Mouse (Mus musculus) intestine, postnatal 0 days (tissue): Measurements from ENCODE around the gene Flt3. TPM values are rescaled to one million over a fixed set of nuclear protein-coding genes. Genes with fewer than 3 reads are reported as not detected.

Source experiments
- ATAC-seq: fragments of 200-750 bp; cut with Nextera tagmentation; 2 replicates; pipeline ENCODE4 v1.8.0; 2017; ENCODE audit warnings: mild to moderate bottlenecking, moderate TSS enrichment, moderate library complexity
- H3K27ac ChIP-seq: fragments of 300-500 bp; sonication (generic); 2 replicates; pipeline ENCODE4 v1.5.1; 2014; ENCODE audit warnings: mild to moderate bottlenecking, low read depth, low read length, moderate library complexity
- H3K27me3 ChIP-seq: fragments of 300-500 bp; sonication (generic); replicated peaks from 2 replicates; pipeline ENCODE4 v1.6.1; 2014; ENCODE audit warnings: low read length, mixed read lengths; ENCODE audit not compliant: control insufficient read depth, insufficient read depth
- H3K36me3 ChIP-seq: fragments of 300-500 bp; sonication (generic); 2 replicates; pipeline ENCODE4 v1.6.1; 2014; ENCODE audit warnings: mild to moderate bottlenecking, moderate library complexity; ENCODE audit not compliant: control insufficient read depth, insufficient read depth
- H3K4me1 ChIP-seq: fragments of 300-500 bp; sonication (generic); replicated peaks from 2 replicates; pipeline ENCODE4 v1.6.1; 2014; ENCODE audit warnings: antibody characterized with exemption, low read length, mixed read lengths; ENCODE audit not compliant: control insufficient read depth, insufficient read depth
- H3K4me2 ChIP-seq: fragments of 300-500 bp; sonication (generic); replicated peaks from 2 replicates; pipeline ENCODE4 v1.6.1; 2014; ENCODE audit warnings: low read depth, mild to moderate bottlenecking, moderate library complexity
- H3K4me3 ChIP-seq: fragments of 300-500 bp; sonication (generic); 2 replicates; pipeline ENCODE4 v1.5.1; 2014; ENCODE audit warnings: low read depth, low read length
- H3K9ac ChIP-seq: fragments of 300-500 bp; sonication (generic); 2 replicates; pipeline ENCODE4 v1.6.1; 2014; ENCODE audit warnings: mild to moderate bottlenecking, low read depth, low read length
- H3K9me3 ChIP-seq: fragments of 300-500 bp; sonication (generic); 2 replicates; pipeline ENCODE4 v1.6.1; 2016; ENCODE audit warnings: mixed run types; ENCODE audit not compliant: control insufficient read depth
- CTCF ChIP-seq: sonication (generic); IDR thresholded peaks from 2 replicates; pipeline ENCODE4 v1.5.1; 2016; ENCODE audit warnings: low read depth, mild to moderate bottlenecking, control low read depth, antibody characterized with exemption, moderate library complexity
- WGBS: fragments of 180-500 bp; shearing (Covaris S2); extraction: QIAGEN DNeasy Blood & Tissue Kit; methylation state at CpG from one replicate; pipeline ENCODE4 v1.1.7; 2014; 5-methylcytosine and 5-hydroxymethylcytosine counted together
- polyA plus RNA-seq: library from polyadenylated mRNA; unstranded; fragments of >200 nt; fragmentation: Nextera tagmentation; extraction: Ambion mirVana; gene quantifications from 2 replicates; pipeline ENCODE4 v1.2.1, GENCODE M21; 2015

The Flt3 gene
- polyA plus RNA-seq, 1 experiment from 2014 or later, result 0.26 TPM

GRCm38 (mm10) chr5:147300001-147300363 lies 100.3 kb downstream of the Flt3 start:
- H3K9me3 ChIP-seq, result no peaks in the 10 kb centered on the region
- 2% methylated on average over 4 of the region's 4 CpGs for WGBS
- H3K36me3 ChIP-seq, result peaks cover 8% of the 10 kb centered on the region; the same call in 1 of the 2 replicates
- no peaks in the 10 kb centered on the region for H3K4me1 ChIP-seq
- peak overlapping the region; percentile 69 for H3K4me2 ChIP-seq
- peaks cover 6% of the 10 kb centered on the region; the same call in 1 of the 2 replicates for H3K27me3 ChIP-seq
- peak overlapping the region; percentile 94; the same call in 1 of the 2 replicates for H3K9ac ChIP-seq
- TF ChIP-seq CTCF, result no peak
- H3K4me3 ChIP-seq, result peak overlapping the region; percentile 74
- H3K27ac ChIP-seq, result peak overlapping the region; percentile 88
- ATAC-seq, result peak; percentile 78

- Histone ChIP-seq H3K9ac (peak overlapping the region; percentile 35; the same call in 1 of the 2 replicates), H3K27me3 (peaks cover 6% of the 10 kb centered on the region; the same call in 1 of the 2 replicates), H3K36me3 (peaks cover 8% of the 10 kb centered on the region; the same call in 1 of the 2 replicates), H3K4me1 (no peaks in the 10 kb centered on the region), H3K27ac (peak overlapping the region; percentile 88), H3K4me3 (peak overlapping the region; percentile 74), H3K9me3 (no peaks in the 10 kb centered on the region), H3K4me2 (peak overlapping the region; percentile 69)
- ATAC-seq, result peak; percentile 94
- 1% methylated on average over 41 of the region's 41 CpGs for WGBS
- TF ChIP-seq CTCF, result peak; percentile 82
Observed at GRCm38 (mm10) chr5:147299255-147300000, 100.9 kb downstream of the Flt3 start.

- H3K27ac ChIP-seq, result no peak overlapping the region
- H3K4me2 ChIP-seq, result no peak overlapping the region
- TF ChIP-seq CTCF, result no peak
- peaks cover 8% of the 10 kb centered on the region; the same call in 1 of the 2 replicates for H3K36me3 ChIP-seq
- no peak overlapping the region for H3K4me3 ChIP-seq
- no peak overlapping the region for H3K9ac ChIP-seq
- no peaks in the 10 kb centered on the region for H3K9me3 ChIP-seq
- H3K27me3 ChIP-seq, result peaks cover 12% of the 10 kb centered on the region
- ATAC-seq, result no peak
- WGBS, result 74% methylated on average over 5 of the region's 5 CpGs
- no peaks in the 10 kb centered on the region for H3K4me1 ChIP-seq
Observed at GRCm38 (mm10) chr5:147297249-147297648, 103.0 kb downstream of the Flt3 start.

- Histone ChIP-seq H3K9me3 (no peaks in the 10 kb centered on the region), H3K9ac (no peak overlapping the region), H3K4me1 (0 out of 2 replicates have a peak, but pooled peaks cover 4% of the 10 kb centered on the region), H3K4me2 (peak overlapping the region; percentile 43), H3K4me3 (no peak overlapping the region), H3K27me3 (peaks cover 5% of the 10 kb centered on the region), H3K27ac (peak overlapping the region; percentile 41; the same call in 1 of the 2 replicates), H3K36me3 (no peaks in the 10 kb centered on the region)
- 13% methylated on average over 20 of the region's 20 CpGs for WGBS
- TF ChIP-seq CTCF, result peak; percentile 80
- peak; percentile 58 for ATAC-seq
Observed at GRCm38 (mm10) chr5:147294121-147294520, 106.2 kb downstream of the Flt3 start.

- H3K27me3 ChIP-seq, result peaks cover 5% of the 10 kb centered on the region; the same call in 1 of the 2 replicates
- peak overlapping the region; percentile 75; the same call in 1 of the 2 replicates for H3K27ac ChIP-seq
Observed at GRCm38 (mm10) chr5:147293127-147293910, 107.0 kb downstream of the Flt3 start.

More at GRCm38 (mm10) chr5:147293127-147293910, 107.0 kb downstream of the Flt3 start:
- Histone ChIP-seq H3K4me3 (peak overlapping the region; percentile 12; the same call in 1 of the 2 replicates), H3K4me1 (0 out of 2 replicates have a peak, but pooled peaks cover 4% of the 10 kb centered on the region), H3K4me2 (peak overlapping the region; percentile 54), H3K9ac (no peak overlapping the region), H3K9me3 (no peaks in the 10 kb centered on the region), H3K36me3 (no peaks in the 10 kb centered on the region)
- ATAC-seq, result peak; percentile 81
- 18% methylated on average over 18 of the region's 18 CpGs for WGBS
- TF ChIP-seq CTCF, result peak; percentile 99
